Mouse (Mus musculus) embryonic fibroblast, embryonic 13.5 days (primary cell): Measurements from ENCODE around the gene Shroom3.

Source experiments
- CTCF ChIP-seq: IDR thresholded peaks from 2 replicates; pipeline ENCODE4 v1.5.1; 2011; ENCODE audit warnings: mild to moderate bottlenecking, control low read depth, low read length, moderate library complexity, borderline replicate concordance; ENCODE audit not compliant: insufficient read depth
- POLR2A ChIP-seq: IDR thresholded peaks from 2 replicates; pipeline ENCODE4 v1.6.1; 2011; ENCODE audit warnings: low read depth, mild to moderate bottlenecking, control low read depth, low read length, moderate library complexity

- no peak for TF ChIP-seq CTCF
- no peak for TF ChIP-seq POLR2A
These were observed 126.1 kb downstream of the Shroom3 start for GRCm38 (mm10) chr5:92809416-92809750.
